Mouse (Mus musculus): Measurements from ENCODE around the gene Fam161a.

DNA sequence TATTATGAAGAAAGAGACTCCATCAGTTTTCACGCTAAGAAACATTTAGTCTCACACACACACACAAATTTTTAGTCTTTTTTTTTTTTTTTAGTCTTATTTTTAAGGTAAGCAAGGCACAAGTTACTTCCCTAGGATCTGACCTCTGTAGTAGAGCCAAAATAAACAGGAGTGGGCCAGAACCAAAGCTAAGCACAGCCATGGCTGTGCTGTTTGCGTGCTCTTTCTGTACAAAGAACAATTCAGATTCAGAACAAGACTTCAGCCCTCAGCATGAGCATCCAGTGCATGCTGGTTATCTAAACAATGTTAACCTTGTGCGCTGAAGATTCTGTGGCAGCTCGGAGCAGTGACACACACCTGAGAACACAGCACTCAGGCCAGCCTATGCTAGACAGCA lies 42.9 kb upstream of the Fam161a start:
- TF ChIP-seq CTCF (IDR thresholded peaks at IDR 0.05; ENCODE audit: borderline replicate concordance, insufficient read depth, low read length) (no peak), POLR2A (IDR thresholded peaks at IDR 0.05; ENCODE audit: low read depth, low read length) (no peak)
